In the genomic region with DNA sequence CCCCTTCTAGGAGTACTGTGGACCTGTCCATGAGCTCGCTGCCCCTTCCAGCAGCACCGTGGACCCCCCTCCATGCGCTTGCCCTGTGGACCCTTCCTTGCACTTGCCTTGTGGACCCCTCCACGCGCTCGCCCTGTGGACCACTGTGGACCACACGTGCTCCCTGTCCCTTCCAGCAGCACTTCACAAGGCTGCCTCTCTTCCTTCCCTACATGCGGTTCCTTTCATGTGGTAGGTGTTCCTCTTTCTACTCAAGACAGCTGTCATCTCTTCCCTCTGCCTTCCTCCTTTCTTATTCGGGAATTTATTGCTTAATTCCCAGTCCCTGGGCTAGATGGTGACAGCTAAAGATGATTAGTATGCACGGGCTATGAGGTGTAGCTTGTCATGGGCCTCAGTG, we compare ENCODE assay signal across 26 mouse cellular contexts.
A peak's percentile ranks its signal among the peaks of the same experiment; 100 is the strongest.
DNase-seq lines count a peak whose midpoint lies in the region; ATAC-seq and TF ChIP-seq lines count a peak whose summit lies in the region.
"Had no signal": no experiment of that assay in that cellular context is flagged by ENCODE, and none has a peak within 500 bp of the region (broad histone marks: within the 10 kb centered on the region; RNA-seq: fewer than 3 reads in every experiment).

No protein-coding gene starts in this region.

- H3K36me3 ChIP-seq in liver, postnatal 0 days (replicated peaks; ENCODE audit: insufficient read depth, low read length) = no peaks in the 10 kb centered on the region
- H3K36me3 ChIP-seq in heart, embryonic 10.5 days = no peaks in the 10 kb centered on the region
- H3K36me3 ChIP-seq: forebrain, embryonic 10.5 days; G1E; heart, embryonic 13.5 days; hindbrain, embryonic 10.5 days; hindbrain, embryonic 13.5 days; intestine, embryonic 15.5 days had no signal

- H3K4me1 ChIP-seq in liver, postnatal 0 days (ENCODE audit: insufficient read depth) = no peaks in the 10 kb centered on the region
- H3K4me1 ChIP-seq in heart, embryonic 10.5 days = no peaks in the 10 kb centered on the region
- H3K4me1 ChIP-seq: forebrain, embryonic 10.5 days; forebrain, embryonic 13.5 days; heart, embryonic 13.5 days; hindbrain, embryonic 10.5 days; hindbrain, embryonic 13.5 days; intestine, embryonic 15.5 days had no signal

- no peak for ATAC-seq in liver, postnatal 0 days
- peak; percentile 93 for ATAC-seq in common myeloid progenitor, adult 5-6 weeks (replicated peaks; ENCODE audit: low read depth, poor library complexity, severe bottlenecking)
- ATAC-seq in megakaryocyte, adult 5-6 weeks (ENCODE audit: poor library complexity, severe bottlenecking) = peak; percentile 52
- ATAC-seq: forebrain, embryonic 13.5 days; forebrain, embryonic 16.5 days; hindbrain, embryonic 16.5 days; intestine, embryonic 15.5 days; Patski had no signal

- no peak for TF ChIP-seq CTCF in liver, postnatal 0 days (IDR thresholded peaks at IDR 0.05; ENCODE audit: low read depth)

- H3K27ac ChIP-seq in liver, postnatal 0 days (ENCODE audit: low read depth) = no peak overlapping the region
- no peak overlapping the region for H3K27ac ChIP-seq in heart, embryonic 10.5 days
- H3K27ac ChIP-seq: forebrain, embryonic 10.5 days; forebrain, embryonic 13.5 days; gastrocnemius, adult 2 months; heart, embryonic 13.5 days; hindbrain, embryonic 10.5 days; hindbrain, embryonic 13.5 days; intestine, embryonic 15.5 days had no signal

- H3K9ac ChIP-seq in liver, postnatal 0 days (replicated peaks) = no peak overlapping the region
- H3K9ac ChIP-seq: forebrain, embryonic 13.5 days; heart, embryonic 13.5 days; hindbrain, embryonic 13.5 days; intestine, embryonic 15.5 days had no signal

- TF ChIP-seq EP300 in liver, postnatal 0 days (IDR thresholded peaks at IDR 0.05; ENCODE audit: low read depth) = no peak

- H3K4me2 ChIP-seq in liver, postnatal 0 days (ENCODE audit: low read depth, low read length) = no peak overlapping the region
- H3K4me2 ChIP-seq: forebrain, embryonic 13.5 days; heart, embryonic 13.5 days; hindbrain, embryonic 13.5 days; intestine, embryonic 15.5 days had no signal

- H3K9me3 ChIP-seq in liver, postnatal 0 days (ENCODE audit: low read length) = no peaks in the 10 kb centered on the region
- H3K9me3 ChIP-seq in heart, embryonic 10.5 days = no peaks in the 10 kb centered on the region
- H3K9me3 ChIP-seq: forebrain, embryonic 10.5 days; forebrain, embryonic 13.5 days; heart, embryonic 13.5 days; hindbrain, embryonic 10.5 days; hindbrain, embryonic 13.5 days; intestine, embryonic 15.5 days had no signal

- 42% methylated on average over 10 of the region's 10 CpGs for WGBS in liver, postnatal 0 days (ENCODE audit: insufficient replicate concordance)
- 70% methylated on average over 10 of the region's 10 CpGs for WGBS in heart, embryonic 10.5 days

- H3K27me3 ChIP-seq in liver, postnatal 0 days (ENCODE audit: insufficient read depth, low read length) = no peaks in the 10 kb centered on the region
- H3K27me3 ChIP-seq in heart, embryonic 10.5 days (ENCODE audit: insufficient read depth, poor library complexity, severe bottlenecking) = no peaks in the 10 kb centered on the region
- H3K27me3 ChIP-seq: CH12.LX; forebrain, embryonic 13.5 days; heart, embryonic 13.5 days; hindbrain, embryonic 13.5 days; intestine, embryonic 15.5 days; Patski had no signal

- no peak overlapping the region for H3K4me3 ChIP-seq in liver, postnatal 0 days (ENCODE audit: low read depth, low read length)
- no peak overlapping the region for H3K4me3 ChIP-seq in heart, embryonic 10.5 days
- H3K4me3 ChIP-seq: forebrain, embryonic 10.5 days; forebrain, embryonic 13.5 days; gastrocnemius, adult 2 months; heart, embryonic 13.5 days; hindbrain, embryonic 10.5 days; hindbrain, embryonic 13.5 days; intestine, embryonic 15.5 days had no signal

- peak; percentile 13 for DNase-seq in liver, postnatal 0 days
- DNase-seq in liver (no peak), adipocyte (ENCODE audit: low spot score) (no peak)
- DNase-seq in heart, embryonic 10.5 days (ENCODE audit: low spot score) = no peak
- DNase-seq in right cerebral cortex, postnatal 14 days = no peak
- DNase-seq: adrenal gland, adult 2 months; adrenal gland, postnatal 14 days; cerebellum, adult 2 months; cerebellum, postnatal 10 days; cerebellum, postnatal 36 days; gastrocnemius, adult 2 months; gastrocnemius, postnatal 14 days; heart, adult 18-20 months had no signal
